Mouse (Mus musculus) cortical plate, adult 2 months (tissue): ENCODE data around the gene Tecr.

ENCODE experiments used
- CTCF ChIP-seq: fragments of 200-500 bp; IDR thresholded peaks from 2 replicates; pipeline ENCODE4 v1.5.1; 2011; ENCODE audit warnings: mild to moderate bottlenecking, control low read depth, low read length; ENCODE audit not compliant: insufficient read depth; ENCODE audit errors: extremely low read depth
- POLR2A ChIP-seq: fragments of 200-500 bp; IDR thresholded peaks from 2 replicates; pipeline ENCODE4 v1.6.1; 2011; ENCODE audit warnings: mild to moderate bottlenecking, low read length, control low read depth; ENCODE audit not compliant: insufficient read depth; ENCODE audit errors: extremely low read depth

DNA sequence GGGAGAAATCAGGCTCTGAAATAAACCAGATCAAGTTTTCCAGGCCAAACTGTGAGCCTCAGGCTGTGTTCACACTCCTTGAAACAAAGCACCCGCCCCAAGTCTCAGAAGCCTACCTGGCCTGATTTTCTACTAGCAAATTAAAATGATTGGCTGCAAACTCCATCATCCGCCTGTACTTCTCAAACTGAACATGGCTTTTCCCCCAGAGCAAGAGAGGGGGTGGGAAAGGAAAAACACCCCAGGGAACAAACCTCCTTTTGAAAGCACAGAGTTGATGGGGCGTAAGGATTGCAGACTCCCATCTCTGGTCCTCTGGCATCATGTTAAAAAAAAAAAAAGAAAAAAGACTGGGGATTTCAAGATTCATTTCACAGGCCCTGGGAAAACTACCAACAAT lies 15.1 kb downstream of the Tecr start:
- no peak for TF ChIP-seq CTCF
- no peak for TF ChIP-seq POLR2A
